Mouse (Mus musculus) hindbrain, embryonic 15.5 days (tissue): ENCODE results near the gene Rpl3l. TPM values are rescaled to one million over a fixed set of nuclear protein-coding genes. Genes with fewer than 3 reads are reported as not detected.

Source experiments
- ATAC-seq: fragments of 200-750 bp; cut with Nextera tagmentation; 2 replicates; pipeline ENCODE4 v1.8.0; 2017; ENCODE audit warnings: low read depth, moderate number of reproducible peaks, moderate TSS enrichment; ENCODE audit not compliant: low FRiP score
- H3K27ac ChIP-seq: fragments of 300-500 bp; sonication (generic); replicated peaks from 2 replicates; pipeline ENCODE4 v1.5.1; 2015; ENCODE audit warnings: mild to moderate bottlenecking, inconsistent platforms
- H3K27me3 ChIP-seq: fragments of 300-500 bp; sonication (generic); 2 replicates; pipeline ENCODE4 v1.6.1; 2015; ENCODE audit warnings: control low read depth, inconsistent platforms
- H3K36me3 ChIP-seq: fragments of 300-500 bp; sonication (generic); 2 replicates; pipeline ENCODE4 v1.6.1; 2015; ENCODE audit warnings: control low read depth, inconsistent platforms
- H3K4me1 ChIP-seq: fragments of 300-500 bp; sonication (generic); replicated peaks from 2 replicates; pipeline ENCODE4 v1.6.1; 2015; ENCODE audit warnings: control low read depth, inconsistent platforms
- H3K4me2 ChIP-seq: fragments of 300-500 bp; sonication (generic); 2 replicates; pipeline ENCODE4 v1.6.1; 2015; ENCODE audit warnings: moderate library complexity, mild to moderate bottlenecking, inconsistent platforms
- H3K4me3 ChIP-seq: fragments of 300-500 bp; sonication (generic); 2 replicates; pipeline ENCODE4 v1.5.1; 2015; ENCODE audit warnings: mild to moderate bottlenecking, inconsistent platforms
- H3K9ac ChIP-seq: fragments of 300-500 bp; sonication (generic); 2 replicates; pipeline ENCODE4 v1.6.1; 2015; ENCODE audit warnings: inconsistent platforms
- H3K9me3 ChIP-seq: fragments of 300-500 bp; sonication (generic); 2 replicates; pipeline ENCODE4 v1.6.1; 2016; ENCODE audit warnings: control low read depth, inconsistent platforms
- WGBS: fragments of 180-500 bp; shearing (Covaris S2); methylation state at CpG from one replicate; pipeline ENCODE4 v1.1.7; 2015; 5-methylcytosine and 5-hydroxymethylcytosine counted together
- polyA plus RNA-seq: library from polyadenylated mRNA; unstranded; fragments of >200 nt; fragmentation: Nextera tagmentation; extraction: Ambion mirVana; gene quantifications from 2 replicates; pipeline ENCODE4 v1.2.1, GENCODE M21; 2015

The Rpl3l gene
- polyA plus RNA-seq: 0.22 TPM in 1 of 2 replicates, not detected in the other

DNA sequence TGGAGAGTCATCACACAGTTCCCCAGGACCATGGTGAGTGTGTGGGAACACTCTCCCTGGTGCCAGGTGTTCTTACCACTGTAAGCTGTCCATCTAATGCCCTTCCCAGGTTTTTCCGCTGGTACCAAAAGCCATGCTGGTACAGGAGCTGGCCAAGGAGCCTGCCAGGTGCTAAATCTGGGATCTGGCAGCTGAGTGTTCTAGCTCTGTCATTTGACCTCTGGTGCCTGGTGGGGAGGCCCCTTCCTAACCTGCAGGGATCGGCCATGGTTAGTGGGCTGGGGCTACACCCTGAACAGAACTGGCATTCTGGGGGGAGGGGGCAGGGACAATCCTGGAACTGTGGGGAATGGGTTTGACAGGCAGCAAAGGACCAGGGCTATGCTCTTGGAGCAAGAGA lies at the start of gene Rpl3l:
TSS of gene Rpl3l (plus strand) at position 203 of the 400 bp plus-strand sequence.
- Histone ChIP-seq H3K9me3 (no peaks in the 10 kb centered on the region), H3K4me1 (peaks cover 11% of the 10 kb centered on the region), H3K4me3 (no peak within 1 kb of the TSS), H3K27ac (no peak within 1 kb of the TSS), H3K36me3 (no peaks in the 10 kb centered on the region), H3K4me2 (no peak within 1 kb of the TSS), H3K9ac (no peak within 1 kb of the TSS), H3K27me3 (no peaks in the 10 kb centered on the region)
- no peak for ATAC-seq
- 82% methylated on average over 2 of the region's 2 CpGs for WGBS

DNA sequence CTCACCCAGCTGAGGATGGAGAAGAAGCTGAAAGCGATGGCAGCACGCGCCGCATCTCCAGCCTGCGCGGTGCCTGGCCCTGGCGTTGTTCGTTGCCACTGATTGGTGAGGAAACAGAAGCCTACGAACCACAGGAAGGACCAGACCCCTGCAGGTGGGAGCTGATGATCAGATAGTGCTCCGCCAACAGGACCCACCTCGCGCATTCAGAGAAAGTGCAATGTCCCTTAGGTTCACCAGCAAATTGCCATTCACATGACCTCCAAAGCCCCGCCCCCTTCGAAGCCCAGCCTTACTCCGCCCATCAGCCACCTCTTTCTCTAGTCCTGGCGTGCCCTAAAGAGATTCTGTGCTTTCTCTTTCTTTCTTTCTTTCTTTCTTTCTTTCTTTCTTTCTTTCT lies 41.1 kb upstream of the Rpl3l start:
- H3K36me3 ChIP-seq: peaks cover 5% of the 10 kb centered on the region
- peaks cover 7% of the 10 kb centered on the region for H3K27me3 ChIP-seq
- no peak for ATAC-seq
- no peaks in the 10 kb centered on the region for H3K9me3 ChIP-seq
- no peak overlapping the region for H3K9ac ChIP-seq
- H3K4me2 ChIP-seq: 0 out of 2 replicates have a peak overlapping the region, but pooled peaks have one; percentile 14
- no peak overlapping the region for H3K4me3 ChIP-seq
- 32% methylated on average over 16 of the region's 16 CpGs for WGBS
- H3K4me1 ChIP-seq: peaks cover 36% of the 10 kb centered on the region
- no peak overlapping the region for H3K27ac ChIP-seq

DNA sequence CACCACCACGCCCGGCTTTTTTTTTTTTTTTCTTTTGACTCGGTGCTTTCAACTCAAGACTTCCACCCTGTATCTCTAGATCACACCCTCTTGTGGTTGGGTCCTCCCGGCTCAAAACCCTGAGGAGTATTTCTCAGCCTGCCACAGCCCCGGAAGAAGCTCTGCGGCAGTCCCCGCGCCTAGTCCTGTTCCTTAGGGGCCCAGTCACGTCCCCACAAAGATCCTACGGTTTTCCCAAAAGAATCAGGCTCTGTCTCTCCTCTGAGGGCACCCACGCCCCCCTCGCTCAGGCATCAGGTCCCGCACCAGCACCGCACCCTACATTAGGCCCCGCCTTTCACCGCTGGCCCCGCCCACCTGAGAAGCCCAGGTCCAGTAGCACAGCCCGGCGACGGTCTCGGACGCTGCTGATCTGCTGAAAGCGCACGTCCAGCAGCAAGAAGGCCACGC lies 40.4 kb upstream of the Rpl3l start:
- Histone ChIP-seq H3K27me3 (peaks cover 7% of the 10 kb centered on the region), H3K4me1 (peaks cover 41% of the 10 kb centered on the region), H3K27ac (no peak overlapping the region), H3K4me2 (peak overlapping the region; percentile 58), H3K36me3 (peaks cover 3% of the 10 kb centered on the region; the same call in 1 of the 2 replicates), H3K4me3 (peak overlapping the region; percentile 66), H3K9ac (peak overlapping the region; percentile 3; the same call in 1 of the 2 replicates), H3K9me3 (no peaks in the 10 kb centered on the region)
- WGBS: 3% methylated on average over 25 of the region's 25 CpGs
- no peak for ATAC-seq

DNA sequence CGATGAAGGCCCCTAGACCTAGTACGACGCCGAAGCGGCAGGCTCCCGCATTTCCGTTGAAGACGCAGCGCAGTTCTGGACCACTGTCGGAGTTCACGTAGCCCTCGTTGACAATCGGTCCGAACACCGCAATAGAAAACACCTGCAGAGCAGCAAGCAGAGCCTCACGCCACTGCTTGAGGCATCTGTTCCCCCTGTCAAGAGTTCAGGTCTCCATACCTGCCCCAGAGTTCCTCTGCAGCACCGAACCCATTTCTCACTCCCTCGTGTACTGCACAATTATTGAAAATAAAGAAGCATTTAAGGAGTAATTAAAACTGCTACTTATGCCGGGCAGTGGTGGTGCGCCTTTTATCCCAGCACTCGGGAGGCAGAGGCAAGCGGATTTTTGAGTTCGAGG lies 40.0 kb upstream of the Rpl3l start:
- H3K4me2 ChIP-seq: peak overlapping the region; percentile 58
- H3K9me3 ChIP-seq: no peaks in the 10 kb centered on the region
- H3K36me3 ChIP-seq: peaks cover 7% of the 10 kb centered on the region; the same call in 1 of the 2 replicates
- peaks cover 7% of the 10 kb centered on the region for H3K27me3 ChIP-seq
- peak overlapping the region; percentile 3; the same call in 1 of the 2 replicates for H3K9ac ChIP-seq
- WGBS: 17% methylated on average over 23 of the region's 23 CpGs
- H3K4me3 ChIP-seq: peak overlapping the region; percentile 66
- H3K27ac ChIP-seq: no peak overlapping the region
- ATAC-seq: no peak
- H3K4me1 ChIP-seq: peaks cover 41% of the 10 kb centered on the region

DNA sequence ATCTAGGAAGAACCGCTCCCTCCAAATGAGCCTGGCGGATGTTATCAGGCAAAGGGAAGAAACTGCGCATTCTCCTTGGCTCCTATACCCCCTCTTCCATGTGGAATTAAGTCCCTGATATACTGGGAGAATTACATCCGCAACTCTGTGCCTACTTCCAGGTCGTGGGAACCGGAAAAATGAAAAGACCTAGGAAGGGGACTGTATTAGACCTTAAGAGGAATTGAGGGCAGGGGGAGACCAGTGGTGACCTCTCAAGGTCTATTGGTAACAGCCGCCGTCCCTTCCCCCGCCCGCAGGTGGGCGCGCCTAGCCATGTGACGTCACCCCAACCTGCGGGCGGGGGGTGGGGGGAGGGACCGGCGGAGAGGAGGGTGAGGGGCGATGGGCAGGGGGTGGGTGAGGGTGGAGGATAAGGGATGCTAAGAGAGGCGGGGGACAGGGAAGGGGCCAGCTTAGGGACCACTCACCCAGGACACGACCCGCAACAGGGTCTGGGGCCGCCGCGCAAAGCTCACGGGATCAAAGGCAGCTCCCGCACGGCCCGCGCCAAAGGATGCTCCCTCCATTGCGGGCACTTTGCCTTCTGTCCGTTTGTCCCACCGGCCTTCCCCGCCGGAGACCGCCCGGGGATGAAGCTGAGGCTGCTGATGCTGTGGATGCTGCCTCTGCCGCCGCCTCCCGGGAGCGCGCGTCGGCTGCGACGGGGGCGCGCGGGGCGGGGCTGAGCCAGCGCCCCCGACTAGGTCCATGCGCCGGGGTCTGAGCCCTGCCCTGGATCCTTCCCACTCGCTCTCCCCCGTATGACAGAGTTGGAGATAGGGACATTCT lies 38.2 kb upstream of the Rpl3l start, which contains the start of gene Syngr3:
TSS of gene Syngr3 (minus strand) at position 705 of the 831 bp plus-strand sequence.
- no peaks in the 10 kb centered on the region for H3K9me3 ChIP-seq
- 1% methylated on average over 44 of the region's 55 CpGs for WGBS
- peaks cover 12% of the 10 kb centered on the region; the same call in 1 of the 2 replicates for H3K36me3 ChIP-seq
- H3K9ac ChIP-seq: peak within 1 kb of the TSS; percentile 92
- peaks cover 44% of the 10 kb centered on the region for H3K4me1 ChIP-seq
- H3K27me3 ChIP-seq: peaks cover 7% of the 10 kb centered on the region
- peak within 1 kb of the TSS; percentile 66 for H3K4me3 ChIP-seq
- H3K4me2 ChIP-seq: peak within 1 kb of the TSS; percentile 58
- H3K27ac ChIP-seq: peak within 1 kb of the TSS; percentile 93
- peak; percentile 74 for ATAC-seq

DNA sequence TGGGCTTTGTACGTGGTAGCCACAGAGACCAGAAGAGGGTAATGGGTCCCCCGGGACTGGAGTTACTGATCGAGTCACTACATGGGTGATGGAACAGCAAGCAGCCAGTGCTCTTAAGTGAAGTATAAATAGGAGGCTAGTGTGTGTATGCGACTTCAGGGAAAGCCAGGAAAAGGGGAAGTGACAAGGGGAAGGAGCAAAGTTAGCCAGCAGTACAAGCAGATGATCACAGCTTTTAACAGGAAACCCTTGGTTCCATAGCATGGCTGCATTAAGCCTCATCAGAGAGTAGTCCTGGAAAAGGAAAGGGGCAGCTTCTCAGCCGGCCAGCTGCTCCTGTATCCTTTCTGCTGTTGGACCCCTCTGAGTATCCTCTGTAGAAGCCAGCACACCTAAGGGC lies 35.2 kb upstream of the Rpl3l start:
- no peak overlapping the region for H3K9ac ChIP-seq
- H3K36me3 ChIP-seq: 0 out of 2 replicates have a peak, but pooled peaks cover 12% of the 10 kb centered on the region
- peaks cover 7% of the 10 kb centered on the region for H3K27me3 ChIP-seq
- no peak overlapping the region for H3K4me3 ChIP-seq
- no peak for ATAC-seq
- H3K27ac ChIP-seq: no peak overlapping the region
- peaks cover 58% of the 10 kb centered on the region for H3K4me1 ChIP-seq
- H3K9me3 ChIP-seq: no peaks in the 10 kb centered on the region
- no peak overlapping the region for H3K4me2 ChIP-seq
- WGBS: 88% methylated on average over 5 of the region's 5 CpGs

DNA sequence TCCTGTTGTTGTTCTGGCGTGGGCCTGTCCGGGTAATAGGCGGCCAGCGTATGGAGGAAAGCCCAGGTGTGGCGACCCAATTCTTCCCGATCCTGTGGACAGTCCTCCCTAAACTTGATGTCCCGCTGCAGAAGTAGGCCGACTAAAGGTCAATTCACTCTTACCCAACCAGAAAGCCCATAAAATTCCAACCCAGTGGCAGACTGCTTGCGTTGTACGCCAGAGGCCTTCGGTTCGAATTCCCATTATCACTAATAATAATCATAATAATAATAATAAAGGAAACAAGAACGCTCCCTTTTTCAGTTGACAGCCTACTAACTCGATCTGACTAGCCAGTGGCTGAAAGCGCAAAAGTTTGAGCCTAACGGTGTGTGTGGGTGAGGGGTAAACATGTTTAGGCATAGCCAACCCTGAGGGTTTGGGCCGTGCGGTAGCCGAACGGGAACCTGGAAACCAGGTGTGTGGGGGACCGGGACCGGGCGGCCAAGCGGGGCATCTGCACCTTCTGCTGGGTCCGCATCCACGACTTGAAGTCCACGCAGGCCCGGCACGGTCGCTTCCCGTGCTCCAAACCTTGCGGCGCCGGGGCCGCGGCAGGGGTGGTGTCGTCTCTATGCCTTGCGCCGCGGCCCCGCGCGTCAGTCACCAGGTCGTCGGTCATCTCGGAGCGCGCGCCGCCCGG lies 32.2 kb upstream of the Rpl3l start:
- ATAC-seq: peak; percentile 40
- 6% methylated on average over 47 of the region's 51 CpGs for WGBS
- peak overlapping the region; percentile 95 for H3K27ac ChIP-seq

DNA sequence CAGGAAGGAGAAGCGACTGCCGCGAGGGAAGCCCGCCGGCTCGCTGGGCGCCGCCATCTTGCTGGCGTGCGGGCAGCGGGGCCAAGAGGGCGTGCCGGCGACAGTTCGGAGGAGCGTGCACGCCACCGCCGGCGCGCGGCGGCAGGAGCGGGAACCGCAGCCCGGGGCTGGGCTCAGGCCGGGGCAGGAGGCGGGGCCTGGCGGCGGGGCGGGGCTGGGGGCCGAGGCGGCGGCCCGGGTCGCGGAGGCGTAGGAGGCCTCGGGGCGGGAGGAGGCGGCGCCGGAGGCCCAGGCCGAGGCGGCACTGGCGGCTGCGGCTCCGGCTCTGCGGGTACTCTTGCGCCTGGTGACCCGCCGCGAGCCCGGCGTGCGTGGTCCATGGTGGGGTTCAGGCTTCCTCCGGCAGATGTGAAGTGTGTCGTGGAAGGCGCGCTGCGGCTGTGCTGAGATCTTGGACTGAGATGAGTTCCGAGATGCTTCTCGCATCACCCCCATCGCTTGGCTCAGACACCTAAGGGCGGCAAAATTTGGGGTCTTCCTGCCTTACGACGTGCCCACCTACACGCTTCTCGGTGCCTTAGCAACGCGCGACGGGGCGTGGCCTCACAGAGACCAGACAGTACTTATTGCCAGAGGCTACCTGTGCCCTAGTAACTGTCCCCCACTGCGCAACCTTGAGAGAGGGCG lies 31.5 kb upstream of the Rpl3l start, which contains the start of the genes Gfer and Noxo1:
TSS of gene Gfer (minus strand) at position 146 of the 687 bp plus-strand sequence.
TSS of gene Noxo1 (plus strand) at position 224 of the 687 bp plus-strand sequence.
- peak within 1 kb of the TSS; percentile 95 for H3K27ac ChIP-seq
- peak within 1 kb of the TSS; percentile 59 for H3K4me3 ChIP-seq
- H3K27me3 ChIP-seq: no peaks in the 10 kb centered on the region
- H3K9ac ChIP-seq: peak within 1 kb of the TSS; percentile 84
- under 1% methylated on average over 55 of the region's 76 CpGs for WGBS
- H3K36me3 ChIP-seq: peaks cover 26% of the 10 kb centered on the region
- H3K4me1 ChIP-seq: peaks cover 31% of the 10 kb centered on the region
- no peaks in the 10 kb centered on the region for H3K9me3 ChIP-seq
- peak; percentile 91 for ATAC-seq
- H3K4me2 ChIP-seq: peak within 1 kb of the TSS; percentile 67

More for the DNA sequence above, 32.2 kb upstream of the Rpl3l start:
- H3K27me3 ChIP-seq: no peaks in the 10 kb centered on the region
- H3K4me1 ChIP-seq: peaks cover 38% of the 10 kb centered on the region
- H3K4me3 ChIP-seq: peak overlapping the region; percentile 59
- H3K36me3 ChIP-seq: peaks cover 20% of the 10 kb centered on the region
- H3K9me3 ChIP-seq: no peaks in the 10 kb centered on the region
- peak overlapping the region; percentile 84 for H3K9ac ChIP-seq
- H3K4me2 ChIP-seq: peak overlapping the region; percentile 67

DNA sequence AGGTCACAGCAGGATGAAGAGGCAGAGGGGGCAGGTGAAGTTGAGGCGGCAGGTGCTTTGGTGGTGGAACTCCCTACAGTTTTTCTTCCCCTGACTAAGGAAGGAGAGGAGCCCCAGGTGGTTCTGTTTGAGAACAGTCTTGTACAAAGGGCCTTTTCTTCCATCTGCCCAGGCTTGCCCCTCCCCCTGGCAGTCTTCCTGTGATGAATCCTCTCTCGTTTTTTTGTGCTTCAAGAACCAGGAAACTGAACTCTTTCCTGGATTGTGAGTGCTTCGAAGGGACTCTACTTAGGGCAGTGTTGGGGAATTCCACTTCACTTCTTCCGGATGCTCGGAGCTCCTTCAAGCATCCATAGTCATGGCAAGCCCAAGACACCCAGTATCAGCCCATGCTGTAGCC lies 29.6 kb upstream of the Rpl3l start:
- H3K4me3 ChIP-seq: no peak overlapping the region
- H3K27ac ChIP-seq: no peak overlapping the region
- H3K36me3 ChIP-seq: peaks cover 31% of the 10 kb centered on the region
- H3K9me3 ChIP-seq: no peaks in the 10 kb centered on the region
- peaks cover 23% of the 10 kb centered on the region for H3K4me1 ChIP-seq
- ATAC-seq: no peak
- 19% methylated on average over 5 of the region's 5 CpGs for WGBS
- H3K9ac ChIP-seq: no peak overlapping the region
- no peak overlapping the region for H3K4me2 ChIP-seq
- no peaks in the 10 kb centered on the region for H3K27me3 ChIP-seq

DNA sequence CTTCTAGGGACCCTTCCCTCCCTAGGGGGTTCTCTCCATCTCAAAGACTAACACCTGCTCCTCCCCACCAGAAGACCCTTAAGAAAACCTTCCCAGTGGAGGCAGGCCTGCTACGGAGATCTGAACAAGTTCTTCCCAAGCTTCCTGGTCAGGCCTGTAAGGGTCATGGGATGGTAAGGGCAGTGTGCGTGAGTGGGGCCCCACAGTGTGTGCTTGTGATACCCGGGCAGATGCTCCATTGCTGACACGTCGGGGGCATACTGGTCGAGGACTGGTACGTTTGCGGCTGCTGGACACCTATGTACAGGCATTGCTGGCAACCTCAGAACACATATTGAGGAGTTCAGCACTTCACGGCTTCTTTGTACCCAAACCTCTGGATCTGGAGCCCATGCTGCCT lies 28.9 kb upstream of the Rpl3l start:
- peaks cover 23% of the 10 kb centered on the region for H3K4me1 ChIP-seq
- 61% methylated on average over 9 of the region's 9 CpGs for WGBS
- H3K4me2 ChIP-seq: no peak overlapping the region
- no peak overlapping the region for H3K4me3 ChIP-seq
- H3K27ac ChIP-seq: no peak overlapping the region
- no peaks in the 10 kb centered on the region for H3K27me3 ChIP-seq
- no peak overlapping the region for H3K9ac ChIP-seq
- H3K36me3 ChIP-seq: peaks cover 28% of the 10 kb centered on the region
- no peak for ATAC-seq
- no peaks in the 10 kb centered on the region for H3K9me3 ChIP-seq

DNA sequence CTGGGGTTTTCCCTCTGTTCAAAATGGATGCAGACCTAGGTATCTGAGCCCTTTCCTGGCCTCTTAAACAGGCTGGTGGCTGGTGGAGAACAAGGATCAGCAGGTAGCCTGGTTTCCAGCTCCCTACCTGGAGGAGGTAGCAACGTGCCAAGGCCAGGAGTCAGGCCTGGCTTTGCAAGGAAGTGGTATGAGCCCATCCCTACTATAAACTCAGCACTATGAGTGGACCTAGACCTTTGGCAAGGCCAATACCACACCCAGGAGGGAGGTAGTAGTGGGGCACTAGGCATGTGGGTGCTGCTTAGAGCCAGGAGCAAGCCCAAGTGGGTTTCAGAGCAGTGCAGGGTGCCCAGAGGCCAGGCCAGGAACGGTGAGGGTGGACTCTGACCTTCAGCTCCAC lies 28.1 kb upstream of the Rpl3l start:
- WGBS: 91% methylated on average over 2 of the region's 2 CpGs
- Histone ChIP-seq H3K9me3 (no peaks in the 10 kb centered on the region), H3K4me2 (no peak overlapping the region), H3K36me3 (peaks cover 36% of the 10 kb centered on the region), H3K27me3 (no peaks in the 10 kb centered on the region), H3K4me1 (peaks cover 19% of the 10 kb centered on the region), H3K9ac (no peak overlapping the region), H3K27ac (no peak overlapping the region), H3K4me3 (no peak overlapping the region)
- no peak for ATAC-seq
